Mouse (Mus musculus) Patski (cell line): ENCODE results near the gene Gm11034. TPM values are rescaled to one million over a fixed set of nuclear protein-coding genes. Genes with fewer than 3 reads are reported as not detected.

Experiments
- ATAC-seq: fragments of 100-300 bp; one replicate; pipeline ENCODE4 v1.8.0; 2021
- CTCF ChIA-PET: fragments of 350-600 bp; sonication (Branson Sonifier 250); formaldehyde crosslinking; loops from one replicate; lab custom pipeline; 2022; ENCODE audit warnings: inconsistent platforms; lab: Charles Lee
- POLR2A ChIA-PET: fragments of 350-600 bp; sonication (Branson Sonifier 250); formaldehyde crosslinking; loops from one replicate; lab custom pipeline; 2022; ENCODE audit warnings: antibody characterized with exemption, inconsistent platforms; lab: Charles Lee
- DNase-seq: peaks from one replicate; pipeline ENCODE4 v3.0.0-alpha.2; 2011; ENCODE audit warnings: low read depth, low spot score
- H3K27me3 ChIP-seq: fragments of 371-371 bp; one replicate; pipeline ENCODE4 v1.5.1; 2021
- CTCF ChIP-seq: fragments of 100-300 bp; IDR thresholded peaks from one replicate; pipeline ENCODE4 v1.5.1; 2021
- in situ Hi-C: fragments of 300-500 bp; cut with MboI; formaldehyde crosslinking; loops from 3 replicates; pipeline ENCODE4 v1.11.1; 2018; ENCODE audit warnings: low pct_unique_long_range_greater_than_20kb, mixed read lengths
- polyA plus RNA-seq: library from polyadenylated mRNA; unstranded; gene quantifications from one replicate; pipeline ENCODE4 v1.2.3, GENCODE M21; 2021

Gene Gm11034
- polyA plus RNA-seq, 1 experiment from 2014 or later = not detected

- TF ChIP-seq CTCF = no peak
- POLR2A ChIA-PET = no interaction called here
- CTCF ChIA-PET = no interaction called here
- peaks cover 26% of the 10 kb centered on the region for H3K27me3 ChIP-seq
- in situ Hi-C loops = loop anchor here (10.0 kb wide), 1 partner anchor 1838 kb away; the partner anchor contains the start of gene Comp
- DNase-seq (no peak), ATAC-seq (no peak)
Measured at GRCm38 (mm10) chr8:72212751-72213150, 685 bp downstream of the Gm11034 start, which contains the start of gene Cib3. Cib3 (minus strand) TSS chr8:72212837.

GRCm38 (mm10) chr8:72211846-72212245 is 1.6 kb downstream of the Gm11034 start:
- ChIA-PET CTCF (no interaction called here), POLR2A (no interaction called here)
- ATAC-seq (no peak), DNase-seq (no peak)
- H3K27me3 ChIP-seq = peaks cover 26% of the 10 kb centered on the region
- TF ChIP-seq CTCF = no peak
- in situ Hi-C loops = loop anchor here (10.0 kb wide), 1 partner anchor 1837 kb away; the partner anchor contains the start of gene Comp

- peaks cover 25% of the 10 kb centered on the region for H3K27me3 ChIP-seq
- POLR2A ChIA-PET = interaction anchor here (0.7 kb wide), 1 partner anchor 74 kb away, joined by 3 read pairs; no protein-coding TSS in a partner anchor
- no peak for ATAC-seq
- CTCF ChIA-PET = interaction anchor here (1.4 kb wide), 1 partner anchor 29 kb away, joined by 5 read pairs; the partner anchor contains the start of gene Ap1m1
- no peak for DNase-seq
- in situ Hi-C loops = loop anchor here (10.0 kb wide), 1 partner anchor 1836 kb away; the partner anchor contains the start of gene Comp
- no peak for TF ChIP-seq CTCF
Measured at GRCm38 (mm10) chr8:72210710-72211109, 2.7 kb downstream of the Gm11034 start.

GRCm38 (mm10) chr8:72210222-72210621 is 3.2 kb downstream of the Gm11034 start:
- POLR2A ChIA-PET = no interaction called here
- CTCF ChIA-PET = interaction anchor here (1.4 kb wide), 1 partner anchor 30 kb away, joined by 5 read pairs; the partner anchor contains the start of gene Ap1m1
- H3K27me3 ChIP-seq = peaks cover 23% of the 10 kb centered on the region
- no peak for ATAC-seq
- in situ Hi-C loops = loop anchor here (10.0 kb wide), 1 partner anchor 1835 kb away; the partner anchor contains the start of gene Comp
- no peak for TF ChIP-seq CTCF
- no peak for DNase-seq

- ATAC-seq (no peak), DNase-seq (no peak)
- ChIA-PET POLR2A (no interaction called here), CTCF (interaction anchor here (1.4 kb wide), 1 partner anchor 8 kb away, joined by 4 read pairs; no protein-coding TSS in a partner anchor)
- H3K27me3 ChIP-seq = peaks cover 13% of the 10 kb centered on the region
- no peak for TF ChIP-seq CTCF
- in situ Hi-C loops = no loop called here
Measured at GRCm38 (mm10) chr8:72208582-72208981, 4.9 kb downstream of the Gm11034 start.

GRCm38 (mm10) chr8:72197997-72198396 is 15.4 kb downstream of the Gm11034 start:
- no peak for DNase-seq

GRCm38 (mm10) chr8:72192065-72192464 is 21.4 kb downstream of the Gm11034 start:
- DNase-seq = no peak
- in situ Hi-C loops = loop anchor here (25.0 kb wide), 1 partner anchor 430 kb away; no protein-coding TSS in a partner anchor
- no peak for TF ChIP-seq CTCF
- H3K27me3 ChIP-seq = peaks cover 7% of the 10 kb centered on the region
- POLR2A ChIA-PET = no interaction called here
- CTCF ChIA-PET = no interaction called here
- ATAC-seq = no peak

More at GRCm38 (mm10) chr8:72197997-72198396, 15.4 kb downstream of the Gm11034 start:
- no peak for ATAC-seq
- peaks cover 9% of the 10 kb centered on the region for H3K27me3 ChIP-seq
- TF ChIP-seq CTCF = no peak
- in situ Hi-C loops = loop anchor here (25.0 kb wide), 1 partner anchor 436 kb away; no protein-coding TSS in a partner anchor
- ChIA-PET CTCF (interaction anchor here (2.3 kb wide), 1 partner anchor 20 kb away, joined by 4 read pairs; no protein-coding TSS in a partner anchor), POLR2A (interaction anchor here (0.7 kb wide), 1 partner anchor 485 kb away, joined by 3 read pairs; no protein-coding TSS in a partner anchor)

- ATAC-seq = no peak
- POLR2A ChIA-PET = no interaction called here
- no peak for TF ChIP-seq CTCF
- CTCF ChIA-PET = interaction anchor here (1.2 kb wide), 1 partner anchor 13 kb away, joined by 3 read pairs; no protein-coding TSS in a partner anchor
- H3K27me3 ChIP-seq = no peaks in the 10 kb centered on the region
- in situ Hi-C loops = loop anchor here (25.0 kb wide), 1 partner anchor 428 kb away; no protein-coding TSS in a partner anchor
- no peak for DNase-seq
Measured at GRCm38 (mm10) chr8:72190215-72190539, 23.3 kb downstream of the Gm11034 start.

- DNase-seq = no peak
- no peaks in the 10 kb centered on the region for H3K27me3 ChIP-seq
- TF ChIP-seq CTCF = no peak
- ATAC-seq = peak; percentile 26
- in situ Hi-C loops = loop anchor here (25.0 kb wide), 1 partner anchor 427 kb away; no protein-coding TSS in a partner anchor
- ChIA-PET POLR2A (no interaction called here), CTCF (interaction anchor here (1.2 to 1.3 kb wide), 2 partner anchors 13 to 159 kb away, joined by 3 read pairs; no protein-coding TSS in a partner anchor)
Measured at GRCm38 (mm10) chr8:72189417-72190214, 23.8 kb downstream of the Gm11034 start, which contains the start of gene Hsh2d. Hsh2d (plus strand) TSS chr8:72189638.

- in situ Hi-C loops = loop anchor here (25.0 kb wide), 1 partner anchor 426 kb away; no protein-coding TSS in a partner anchor
- CTCF ChIA-PET = no interaction called here
- POLR2A ChIA-PET = no interaction called here
- no peak for TF ChIP-seq CTCF
- DNase-seq = no peak
- no peak for ATAC-seq
- H3K27me3 ChIP-seq = no peaks in the 10 kb centered on the region
Measured at GRCm38 (mm10) chr8:72187793-72188331, 25.6 kb downstream of the Gm11034 start.
